Mouse (Mus musculus): ENCODE data around the gene Clstn1.

Clstn1 gene

GRCm38 (mm10) chr4:149567432-149568026, 18.7 kb upstream of the Clstn1 start:
- no peak for DNase-seq (ENCODE audit: low spot score)

GRCm38 (mm10) chr4:149568622-149569021, 17.6 kb upstream of the Clstn1 start:
- DNase-seq (ENCODE audit: low spot score): no peak

GRCm38 (mm10) chr4:149569781-149570497, 16.3 kb upstream of the Clstn1 start:
- DNase-seq (ENCODE audit: low spot score): no peak

GRCm38 (mm10) chr4:149570498-149570863, 15.8 kb upstream of the Clstn1 start:
- no peak for DNase-seq (ENCODE audit: low spot score)

- no peak for DNase-seq (ENCODE audit: low spot score)
Measured at GRCm38 (mm10) chr4:149571209-149571608, 15.1 kb upstream of the Clstn1 start.

GRCm38 (mm10) chr4:149571651-149572149, 14.6 kb upstream of the Clstn1 start:
- no peak for DNase-seq (ENCODE audit: low spot score)

- no peak for DNase-seq (ENCODE audit: low spot score)
Measured at GRCm38 (mm10) chr4:149572446-149572845, 13.8 kb upstream of the Clstn1 start.

- DNase-seq (ENCODE audit: low spot score): no peak
Measured at GRCm38 (mm10) chr4:149572851-149573250, 13.4 kb upstream of the Clstn1 start.

GRCm38 (mm10) chr4:149574391-149574821, 11.9 kb upstream of the Clstn1 start:
- no peak for DNase-seq (ENCODE audit: low spot score)

GRCm38 (mm10) chr4:149576061-149576460, 10.2 kb upstream of the Clstn1 start:
- DNase-seq (ENCODE audit: low spot score): no peak

- DNase-seq (ENCODE audit: low spot score): no peak
Measured at GRCm38 (mm10) chr4:149576993-149577548, 9.2 kb upstream of the Clstn1 start.

- no peak for DNase-seq (ENCODE audit: low spot score)
Measured at GRCm38 (mm10) chr4:149578085-149578681, 8.1 kb upstream of the Clstn1 start.

- DNase-seq (ENCODE audit: low spot score): no peak
Measured at GRCm38 (mm10) chr4:149578831-149579230, 7.4 kb upstream of the Clstn1 start.

- DNase-seq (ENCODE audit: low spot score): no peak
Measured at GRCm38 (mm10) chr4:149585236-149585635, 1.0 kb upstream of the Clstn1 start.

- DNase-seq (ENCODE audit: low spot score): peak; percentile 4
Measured at GRCm38 (mm10) chr4:149586783-149587595, 721 bp downstream of the Clstn1 start.

- DNase-seq (ENCODE audit: low spot score): no peak
Measured at GRCm38 (mm10) chr4:149587596-149588168, 1.4 kb downstream of the Clstn1 start.

GRCm38 (mm10) chr4:149590200-149590599, 3.9 kb downstream of the Clstn1 start:
- DNase-seq (ENCODE audit: low spot score): no peak

GRCm38 (mm10) chr4:149591486-149591885, 5.2 kb downstream of the Clstn1 start:
- no peak for DNase-seq (ENCODE audit: low spot score)

- no peak for DNase-seq (ENCODE audit: low spot score)
Measured at GRCm38 (mm10) chr4:149594913-149595581, 8.8 kb downstream of the Clstn1 start.

- DNase-seq (ENCODE audit: low spot score): no peak
Measured at GRCm38 (mm10) chr4:149597641-149598208, 11.5 kb downstream of the Clstn1 start.

GRCm38 (mm10) chr4:149599549-149599948, 13.3 kb downstream of the Clstn1 start:
- no peak for DNase-seq (ENCODE audit: low spot score)
